Mouse (Mus musculus) neural tube, embryonic 13.5 days (tissue): ENCODE measurements around the gene Fads1. TPM values are rescaled to one million over a fixed set of nuclear protein-coding genes. Genes with fewer than 3 reads are reported as not detected.
A peak's percentile ranks its signal among the peaks of the same experiment; 100 is the strongest.
"Not testable (repeated sequence)": the region's sequence is repeated elsewhere in the genome, so short reads cannot be mapped to it uniquely, and the experiment has no call there.

Source experiments
- ATAC-seq: fragments of 200-750 bp; cut with Nextera tagmentation; 2 replicates; pipeline ENCODE4 v1.8.0; 2017; ENCODE audit warnings: low read depth, mild to moderate bottlenecking, moderate TSS enrichment, moderate library complexity
- H3K27ac ChIP-seq: fragments of 300-500 bp; sonication (generic); replicated peaks from 2 replicates; pipeline ENCODE4 v1.5.1; 2015; ENCODE audit warnings: moderate library complexity, mild to moderate bottlenecking, inconsistent platforms
- H3K27me3 ChIP-seq: fragments of 300-500 bp; sonication (generic); 2 replicates; pipeline ENCODE4 v1.6.1; 2015; ENCODE audit warnings: mild to moderate bottlenecking, inconsistent platforms
- H3K36me3 ChIP-seq: fragments of 300-500 bp; sonication (generic); 2 replicates; pipeline ENCODE4 v1.6.1; 2015; ENCODE audit warnings: mild to moderate bottlenecking, inconsistent platforms
- H3K4me1 ChIP-seq: fragments of 300-500 bp; sonication (generic); replicated peaks from 2 replicates; pipeline ENCODE4 v1.6.1; 2015; ENCODE audit warnings: inconsistent platforms
- H3K4me2 ChIP-seq: fragments of 300-500 bp; sonication (generic); 2 replicates; pipeline ENCODE4 v1.6.1; 2015; ENCODE audit warnings: inconsistent platforms, mild to moderate bottlenecking, moderate library complexity
- H3K4me3 ChIP-seq: fragments of 300-500 bp; sonication (generic); 2 replicates; pipeline ENCODE4 v1.5.1; 2015; ENCODE audit warnings: mild to moderate bottlenecking, inconsistent platforms
- H3K9ac ChIP-seq: fragments of 300-500 bp; sonication (generic); 2 replicates; pipeline ENCODE4 v1.6.1; 2015; ENCODE audit warnings: moderate library complexity, mild to moderate bottlenecking, inconsistent platforms
- H3K9me3 ChIP-seq: fragments of 300-500 bp; sonication (generic); 2 replicates; pipeline ENCODE4 v1.6.1; 2016; ENCODE audit warnings: inconsistent platforms
- WGBS: fragments of 180-500 bp; shearing (Covaris S2); methylation state at CpG from one replicate; pipeline ENCODE4 v1.1.7; 2015; 5-methylcytosine and 5-hydroxymethylcytosine counted together
- polyA plus RNA-seq: library from polyadenylated mRNA; unstranded; fragments of >200 nt; fragmentation: Nextera tagmentation; extraction: Ambion mirVana; gene quantifications from 2 replicates; pipeline ENCODE4 v1.2.1, GENCODE M21; 2015

Fads1 gene
- 146 and 151 TPM in 2 replicates for polyA plus RNA-seq

- Histone ChIP-seq H3K27me3 (no peaks in the 10 kb centered on the region), H3K4me3 (peak within 1 kb of the TSS; percentile 82), H3K36me3 (peaks cover 30% of the 10 kb centered on the region), H3K9ac (peak within 1 kb of the TSS; percentile 98), H3K4me2 (peak within 1 kb of the TSS; percentile 94), H3K4me1 (peaks cover 47% of the 10 kb centered on the region), H3K9me3 (no peaks in the 10 kb centered on the region), H3K27ac (peak within 1 kb of the TSS; percentile 97)
- 0% methylated on average over 69 of the region's 70 CpGs for WGBS
- ATAC-seq, result peak; percentile 98
These were observed at the start of gene Fads1 for GRCm38 (mm10) chr19:10182670-10183298. Gene Fads1 (plus strand): TSS chr19:10182888.

GRCm38 (mm10) chr19:10134692-10135091 lies 48.0 kb upstream of the Fads1 start:
- ATAC-seq, result no peak
- 66% methylated on average over 2 of the region's 2 CpGs for WGBS

GRCm38 (mm10) chr19:10137423-10137822 lies 45.3 kb upstream of the Fads1 start:
- Histone ChIP-seq H3K4me2 (no peak overlapping the region), H3K4me3 (no peak overlapping the region), H3K27me3 (no peaks in the 10 kb centered on the region), H3K4me1 (no peaks in the 10 kb centered on the region), H3K36me3 (no peaks in the 10 kb centered on the region), H3K27ac (no peak overlapping the region), H3K9me3 (no peaks in the 10 kb centered on the region), H3K9ac (no peak overlapping the region)
- no peak for ATAC-seq
- WGBS, result 80% methylated on average over 5 of the region's 5 CpGs

More at GRCm38 (mm10) chr19:10134692-10135091, 48.0 kb upstream of the Fads1 start:
- no peak overlapping the region for H3K4me3 ChIP-seq
- H3K4me2 ChIP-seq, result no peak overlapping the region
- no peaks in the 10 kb centered on the region for H3K36me3 ChIP-seq
- no peak overlapping the region for H3K9ac ChIP-seq
- no peaks in the 10 kb centered on the region for H3K9me3 ChIP-seq
- no peaks in the 10 kb centered on the region for H3K4me1 ChIP-seq
- no peak overlapping the region for H3K27ac ChIP-seq
- H3K27me3 ChIP-seq, result no peaks in the 10 kb centered on the region

- Histone ChIP-seq H3K36me3 (no peaks in the 10 kb centered on the region), H3K27ac (no peak overlapping the region), H3K4me2 (no peak overlapping the region), H3K4me3 (no peak overlapping the region), H3K9ac (no peak overlapping the region), H3K4me1 (no peaks in the 10 kb centered on the region), H3K27me3 (no peaks in the 10 kb centered on the region), H3K9me3 (no peaks in the 10 kb centered on the region)
- ATAC-seq, result no peak
- WGBS, result 83% methylated on average over 6 of the region's 6 CpGs
These were observed 43.0 kb upstream of the Fads1 start for GRCm38 (mm10) chr19:10139736-10140135.

GRCm38 (mm10) chr19:10143667-10144066 lies 39.0 kb upstream of the Fads1 start:
- ATAC-seq, result no peak
- no peak overlapping the region for H3K9ac ChIP-seq

GRCm38 (mm10) chr19:10144464-10144863 lies 38.2 kb upstream of the Fads1 start:
- Histone ChIP-seq H3K27ac (no peak overlapping the region), H3K4me2 (no peak overlapping the region), H3K4me3 (no peak overlapping the region), H3K9me3 (no peaks in the 10 kb centered on the region), H3K9ac (no peak overlapping the region), H3K36me3 (no peaks in the 10 kb centered on the region), H3K4me1 (no peaks in the 10 kb centered on the region), H3K27me3 (no peaks in the 10 kb centered on the region)
- ATAC-seq, result no peak
- 77% methylated on average over 4 of the region's 4 CpGs for WGBS

More at GRCm38 (mm10) chr19:10143667-10144066, 39.0 kb upstream of the Fads1 start:
- Histone ChIP-seq H3K9me3 (no peaks in the 10 kb centered on the region), H3K27me3 (no peaks in the 10 kb centered on the region), H3K27ac (no peak overlapping the region), H3K4me2 (no peak overlapping the region), H3K36me3 (no peaks in the 10 kb centered on the region), H3K4me1 (no peaks in the 10 kb centered on the region), H3K4me3 (no peak overlapping the region)
- 9% methylated on average over 2 of the region's 2 CpGs for WGBS

- Histone ChIP-seq H3K36me3 (no peaks in the 10 kb centered on the region), H3K27me3 (no peaks in the 10 kb centered on the region), H3K4me2 (no peak overlapping the region), H3K4me3 (no peak overlapping the region), H3K27ac (no peak overlapping the region), H3K9ac (no peak overlapping the region), H3K9me3 (no peaks in the 10 kb centered on the region), H3K4me1 (no peaks in the 10 kb centered on the region)
- no peak for ATAC-seq
- WGBS, result 90% methylated on average over 6 of the region's 6 CpGs
These were observed 34.1 kb upstream of the Fads1 start for GRCm38 (mm10) chr19:10148555-10148954.

GRCm38 (mm10) chr19:10149189-10149588 lies 33.5 kb upstream of the Fads1 start:
- no peaks in the 10 kb centered on the region for H3K36me3 ChIP-seq
- H3K27ac ChIP-seq, result no peak overlapping the region
- H3K4me2 ChIP-seq, result no peak overlapping the region
- 81% methylated on average over 3 of the region's 3 CpGs for WGBS
- no peak for ATAC-seq
- no peaks in the 10 kb centered on the region for H3K4me1 ChIP-seq
- H3K9me3 ChIP-seq, result no peaks in the 10 kb centered on the region
- H3K9ac ChIP-seq, result no peak overlapping the region
- H3K27me3 ChIP-seq, result no peaks in the 10 kb centered on the region
- H3K4me3 ChIP-seq, result no peak overlapping the region

GRCm38 (mm10) chr19:10157725-10158124 lies 25.0 kb upstream of the Fads1 start:
- Histone ChIP-seq H3K9ac (no peak overlapping the region), H3K27me3 (no peaks in the 10 kb centered on the region), H3K4me2 (no peak overlapping the region), H3K4me3 (no peak overlapping the region), H3K36me3 (no peaks in the 10 kb centered on the region), H3K9me3 (no peaks in the 10 kb centered on the region), H3K27ac (no peak overlapping the region), H3K4me1 (no peaks in the 10 kb centered on the region)
- ATAC-seq, result no peak
- 64% methylated on average over 2 of the region's 2 CpGs for WGBS

- ATAC-seq, result no peak
- Histone ChIP-seq H3K4me2 (no peak overlapping the region), H3K4me3 (no peak overlapping the region), H3K4me1 (no peaks in the 10 kb centered on the region), H3K27ac (no peak overlapping the region), H3K9me3 (no peaks in the 10 kb centered on the region), H3K27me3 (no peaks in the 10 kb centered on the region), H3K9ac (no peak overlapping the region), H3K36me3 (no peaks in the 10 kb centered on the region)
- 84% methylated on average over 3 of the region's 3 CpGs for WGBS
These were observed 18.8 kb upstream of the Fads1 start for GRCm38 (mm10) chr19:10163896-10164295.

GRCm38 (mm10) chr19:10165928-10166327 lies 16.8 kb upstream of the Fads1 start:
- not testable (repeated sequence) for H3K36me3 ChIP-seq, H3K9ac ChIP-seq, H3K4me2 ChIP-seq, H3K27ac ChIP-seq, H3K4me1 ChIP-seq, ATAC-seq, H3K4me3 ChIP-seq, H3K27me3 ChIP-seq, H3K9me3 ChIP-seq
- whole genome bisulfite sequencing, result 85% methylated on average over 4 of the region's 4 CpGs

- Histone ChIP-seq H3K27ac (no peak overlapping the region), H3K4me1 (no peaks in the 10 kb centered on the region), H3K4me2 (no peak overlapping the region), H3K9me3 (no peaks in the 10 kb centered on the region), H3K36me3 (no peaks in the 10 kb centered on the region), H3K9ac (no peak overlapping the region), H3K4me3 (no peak overlapping the region), H3K27me3 (no peaks in the 10 kb centered on the region)
- no peak for ATAC-seq
- 83% methylated on average over 4 of the region's 4 CpGs for WGBS
These were observed 15.6 kb upstream of the Fads1 start for GRCm38 (mm10) chr19:10167112-10167511.

- 72% methylated on average over 1 of the region's 1 CpGs for WGBS
These were observed 14.7 kb upstream of the Fads1 start for GRCm38 (mm10) chr19:10167951-10168350.

More at GRCm38 (mm10) chr19:10167951-10168350, 14.7 kb upstream of the Fads1 start:
- Histone ChIP-seq H3K4me1 (no peaks in the 10 kb centered on the region), H3K9me3 (no peaks in the 10 kb centered on the region), H3K9ac (no peak overlapping the region), H3K4me3 (no peak overlapping the region), H3K27me3 (no peaks in the 10 kb centered on the region), H3K4me2 (no peak overlapping the region), H3K27ac (no peak overlapping the region), H3K36me3 (no peaks in the 10 kb centered on the region)
- ATAC-seq, result no peak
